Mouse (Mus musculus): ENCODE data around the gene Uts2r.

- no peak for TF ChIP-seq CTCF (IDR thresholded peaks at IDR 0.05; ENCODE audit: low read depth)
- TF ChIP-seq EP300 (IDR thresholded peaks at IDR 0.05; ENCODE audit: low read depth) = no peak
Measured at GRCm38 (mm10) chr11:121159971-121160370, at the start of gene Uts2r.

All from liver, embryonic 14.5 days (tissue).